Mouse (Mus musculus): ENCODE measurements around the gene Mgat4e. TPM values are rescaled to one million over a fixed set of nuclear protein-coding genes. Genes with fewer than 3 reads are reported as not detected.

Mgat4e gene
- not detected in 2 replicates for polyA plus RNA-seq (2012; rRNA removed)

GRCm38 (mm10) chr1:134549632-134550132, at the start of gene Mgat4e:
Gene Mgat4e (minus strand): TSS chr1:134549682.
- 51% methylated on average over 7 of the region's 7 CpGs for WGBS
- no peak for DNase-seq (ENCODE audit: low read depth, low spot score)

GRCm38 (mm10) chr1:134597339-134598054, 48.0 kb upstream of the Mgat4e start:
- 82% methylated on average over 9 of the region's 9 CpGs for WGBS
- no peak for DNase-seq (ENCODE audit: low read depth, low spot score)

DNA sequence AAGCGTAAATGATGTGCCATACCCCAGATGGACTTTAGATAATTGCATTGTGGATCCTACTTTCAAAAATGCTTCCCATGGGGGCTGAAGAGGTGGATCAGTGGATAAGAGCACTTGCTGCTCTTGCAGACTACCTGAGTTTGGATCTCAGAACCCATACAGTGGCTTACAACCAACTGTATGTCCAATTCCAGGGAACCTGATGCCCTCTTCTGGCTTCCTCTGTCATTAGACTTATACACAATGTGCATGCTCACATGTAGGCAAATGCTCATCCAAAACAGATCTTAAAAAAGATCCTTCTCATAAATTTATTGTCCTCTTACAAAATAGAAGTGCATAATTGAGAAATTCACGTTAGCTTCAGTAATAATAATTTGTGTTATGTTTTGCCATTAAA, 42.3 kb upstream of the Mgat4e start:
- DNase-seq (ENCODE audit: low read depth, low spot score), result no peak
- WGBS, result 89% methylated on average over 2 of the region's 2 CpGs

DNA sequence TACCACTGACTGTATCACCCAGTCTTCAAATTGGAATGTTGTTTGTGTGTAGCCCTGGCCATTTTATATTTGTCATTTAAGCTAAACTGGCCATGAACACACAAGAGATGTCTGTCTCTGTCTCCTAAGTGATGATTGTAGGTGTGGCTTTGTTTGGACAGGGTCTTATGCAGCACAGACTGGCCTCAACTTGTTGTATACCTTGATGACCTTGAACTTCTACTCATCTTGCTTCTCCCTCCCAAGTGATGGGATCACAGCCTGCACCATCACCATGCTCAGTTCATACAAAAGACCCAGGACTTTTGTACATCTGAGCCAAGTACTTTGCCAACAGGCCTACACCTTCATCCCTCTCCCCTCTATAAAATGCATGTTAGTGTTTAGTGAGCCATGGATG, 40.2 kb upstream of the Mgat4e start:
- DNase-seq (ENCODE audit: low read depth, low spot score), result no peak

- DNase-seq (ENCODE audit: low read depth, low spot score), result peak; percentile 64
- WGBS, result 7% methylated on average over 3 of the region's 3 CpGs
Observed at GRCm38 (mm10) chr1:134583560-134583959, 34.1 kb upstream of the Mgat4e start.

DNA sequence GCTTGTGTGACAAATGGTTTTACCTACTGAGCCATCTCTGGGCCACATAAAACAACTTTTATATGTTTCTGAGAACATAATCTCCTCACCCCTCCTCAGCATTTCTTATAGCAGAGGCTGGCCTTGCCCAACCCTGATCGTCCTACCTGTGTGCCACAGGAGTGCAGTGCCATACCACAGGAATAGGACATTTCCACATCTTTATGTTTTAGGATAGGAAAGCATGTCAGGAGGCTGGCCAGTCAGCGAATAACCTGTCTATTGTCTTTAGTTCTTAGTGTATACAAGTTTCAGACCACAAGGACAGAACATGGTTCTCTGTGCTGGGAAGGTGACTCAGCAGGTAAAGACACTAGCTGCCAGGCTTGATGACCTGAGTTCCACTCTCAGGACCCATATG, 31.3 kb upstream of the Mgat4e start:
- DNase-seq (ENCODE audit: low read depth, low spot score), result no peak
- 68% methylated on average over 2 of the region's 2 CpGs for WGBS

- 80% methylated on average over 6 of the region's 6 CpGs for WGBS
- DNase-seq (ENCODE audit: low read depth, low spot score), result no peak
Observed at GRCm38 (mm10) chr1:134577384-134578120, 28.1 kb upstream of the Mgat4e start.

- DNase-seq (ENCODE audit: low read depth, low spot score), result no peak
- WGBS, result 74% methylated on average over 5 of the region's 5 CpGs
Observed at GRCm38 (mm10) chr1:134573932-134574315, 24.4 kb upstream of the Mgat4e start.

GRCm38 (mm10) chr1:134573300-134573931, 23.9 kb upstream of the Mgat4e start:
- 45% methylated on average over 1 of the region's 1 CpGs for WGBS
- no peak for DNase-seq (ENCODE audit: low read depth, low spot score)

GRCm38 (mm10) chr1:134570631-134571030, 21.1 kb upstream of the Mgat4e start:
- WGBS, result 71% methylated on average over 3 of the region's 3 CpGs
- DNase-seq (ENCODE audit: low read depth, low spot score), result no peak

- 91% methylated on average over 9 of the region's 9 CpGs for WGBS
- DNase-seq (ENCODE audit: low read depth, low spot score), result no peak
Observed at GRCm38 (mm10) chr1:134570171-134570570, 20.7 kb upstream of the Mgat4e start.

DNA sequence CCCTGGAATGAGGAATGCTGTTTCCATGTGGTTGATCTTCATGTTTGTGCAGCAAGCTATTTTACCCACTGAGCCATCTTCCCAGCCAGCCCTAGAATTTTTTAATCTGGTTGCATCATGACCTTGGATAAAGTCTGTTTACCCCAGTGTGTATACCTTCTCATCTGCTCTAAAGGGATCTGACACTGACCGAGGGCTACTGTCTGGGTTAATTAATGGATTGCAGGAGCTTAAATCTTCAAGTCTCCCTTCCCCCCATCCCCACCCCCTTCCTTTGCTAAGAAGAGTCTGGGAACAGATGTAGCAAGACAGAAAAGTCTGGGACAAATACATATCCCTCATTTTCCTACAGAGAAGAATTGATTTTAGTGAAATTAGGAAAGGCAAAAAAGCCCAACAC, 18.0 kb upstream of the Mgat4e start:
- 66% methylated on average over 1 of the region's 1 CpGs for WGBS
- DNase-seq (ENCODE audit: low read depth, low spot score), result no peak

- no peak for DNase-seq (ENCODE audit: low read depth, low spot score)
- WGBS, result 80% methylated on average over 3 of the region's 3 CpGs
Observed at GRCm38 (mm10) chr1:134563726-134564125, 14.2 kb upstream of the Mgat4e start.

DNA sequence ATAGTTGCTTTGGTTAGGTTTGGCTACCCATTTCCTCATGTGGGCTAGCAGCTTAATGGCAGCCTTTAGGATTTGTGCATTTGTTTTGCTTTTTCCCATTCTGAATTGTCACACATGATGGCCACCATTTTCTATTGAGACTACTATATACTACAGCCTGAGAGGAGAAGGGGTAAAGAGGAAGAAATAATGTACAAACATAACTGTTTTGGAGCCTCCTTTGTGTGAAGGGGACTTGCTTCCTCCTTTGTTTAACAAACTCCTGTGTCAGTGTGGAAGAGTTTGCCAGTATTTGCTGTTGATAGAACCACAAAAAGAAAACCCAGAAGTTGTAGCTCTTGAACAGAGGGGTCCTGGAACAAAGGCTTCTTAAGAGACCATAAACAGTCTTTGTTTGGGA, 13.0 kb upstream of the Mgat4e start:
- no peak for DNase-seq (ENCODE audit: low read depth, low spot score)

GRCm38 (mm10) chr1:134561770-134562143, 12.3 kb upstream of the Mgat4e start:
- no peak for DNase-seq (ENCODE audit: low read depth, low spot score)
- WGBS, result 33% methylated on average over 7 of the region's 7 CpGs

DNA sequence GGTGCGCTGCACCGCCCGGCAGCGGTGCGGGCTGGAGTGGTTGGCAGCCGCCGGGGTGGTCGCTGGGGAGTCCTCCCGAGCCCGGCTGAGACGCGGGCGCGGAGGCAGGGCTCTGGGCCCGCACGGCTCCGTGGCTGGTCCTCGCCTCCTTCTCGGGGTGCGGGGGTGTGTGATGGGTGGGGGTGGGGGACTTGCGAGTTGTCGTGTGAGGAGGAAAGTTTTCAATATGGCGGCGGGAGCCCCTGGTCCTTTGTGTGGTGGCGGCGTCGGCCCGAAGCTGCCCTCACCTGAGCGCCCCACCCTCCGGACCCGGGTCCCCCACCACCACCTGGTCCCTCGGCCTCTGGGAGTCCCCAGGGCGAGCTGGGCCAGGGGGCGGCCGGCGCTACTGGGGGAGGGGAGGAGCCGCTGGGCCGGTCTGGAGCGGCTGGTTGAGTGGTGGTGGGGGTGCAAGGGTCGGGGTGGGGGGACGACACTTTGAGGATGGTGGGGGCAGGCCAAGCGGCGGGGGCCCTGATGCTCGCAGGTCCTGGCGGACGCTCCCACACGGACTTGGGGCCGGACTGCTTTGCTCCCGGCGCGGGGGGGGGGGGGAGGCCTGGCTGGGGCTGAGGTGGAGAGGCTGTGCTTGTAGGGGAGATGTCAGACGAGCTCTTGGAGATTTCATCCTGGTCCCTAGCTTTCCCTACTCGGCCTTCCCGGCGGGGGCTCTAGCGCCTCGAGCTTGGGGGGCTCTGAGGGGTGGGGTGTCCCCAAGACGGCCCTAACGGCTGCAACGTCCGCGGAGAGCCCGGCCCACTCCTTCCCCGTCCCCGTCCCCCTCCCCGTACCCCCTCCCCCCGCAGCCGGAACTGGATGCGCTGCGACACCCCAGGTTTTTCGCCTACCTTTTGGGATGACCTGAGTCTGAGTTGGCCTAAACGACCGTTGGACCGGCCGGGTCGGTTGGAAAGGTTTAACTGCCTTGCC, 11.6 kb upstream of the Mgat4e start:
- under 1% methylated on average over 76 of the region's 76 CpGs for WGBS
- DNase-seq (ENCODE audit: low read depth, low spot score), result no peak

GRCm38 (mm10) chr1:134560396-134560795, 10.9 kb upstream of the Mgat4e start:
- WGBS, result 2% methylated on average over 50 of the region's 50 CpGs
- no peak for DNase-seq (ENCODE audit: low read depth, low spot score)

DNA sequence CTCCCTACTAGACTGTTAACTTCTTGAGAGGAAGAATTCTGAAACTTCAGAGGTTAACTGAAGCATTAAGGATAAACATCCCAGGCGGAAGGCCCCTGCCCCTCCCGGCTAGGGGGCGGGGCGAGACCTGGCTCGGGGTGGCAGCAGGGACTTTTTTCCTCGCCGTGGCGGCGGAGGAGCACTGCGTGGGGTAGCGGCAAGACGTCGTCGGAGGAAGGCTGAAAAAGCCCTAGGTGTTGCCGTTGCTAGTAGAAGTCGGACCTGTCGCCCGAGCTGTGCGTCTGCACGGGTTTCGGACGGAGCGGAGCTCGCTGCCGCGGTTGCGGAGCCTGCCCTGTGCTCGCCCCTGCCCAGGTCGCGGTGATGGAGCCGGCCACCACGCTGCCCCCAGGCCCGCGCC, 10.5 kb upstream of the Mgat4e start, which contains the start of gene Kdm5b:
Gene Kdm5b, plus strand, starts transcription at position 196 of the 400 bp plus-strand sequence.
- WGBS, result under 1% methylated on average over 34 of the region's 34 CpGs
- no peak for DNase-seq (ENCODE audit: low read depth, low spot score)

DNA sequence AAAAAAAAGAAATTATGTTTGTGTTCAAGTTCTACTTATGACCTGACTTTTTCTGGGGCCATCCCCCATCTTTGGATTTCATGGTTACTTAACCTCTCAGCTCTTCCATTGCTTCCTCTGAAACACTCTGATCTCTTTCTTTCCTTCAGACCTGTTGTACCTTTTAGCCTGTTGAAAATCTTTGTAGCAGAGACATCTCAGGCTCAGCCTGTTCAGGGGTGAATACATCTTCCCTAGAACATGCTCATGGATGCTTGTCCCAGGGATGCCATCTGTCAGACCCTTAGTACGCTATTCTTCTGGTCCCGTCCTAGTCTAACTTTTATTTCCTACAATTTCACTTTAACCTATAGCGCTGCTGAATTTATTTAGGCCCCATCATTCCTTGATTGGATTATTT, 9.7 kb upstream of the Mgat4e start:
- 77% methylated on average over 3 of the region's 3 CpGs for WGBS
- DNase-seq (ENCODE audit: low read depth, low spot score), result no peak

DNA sequence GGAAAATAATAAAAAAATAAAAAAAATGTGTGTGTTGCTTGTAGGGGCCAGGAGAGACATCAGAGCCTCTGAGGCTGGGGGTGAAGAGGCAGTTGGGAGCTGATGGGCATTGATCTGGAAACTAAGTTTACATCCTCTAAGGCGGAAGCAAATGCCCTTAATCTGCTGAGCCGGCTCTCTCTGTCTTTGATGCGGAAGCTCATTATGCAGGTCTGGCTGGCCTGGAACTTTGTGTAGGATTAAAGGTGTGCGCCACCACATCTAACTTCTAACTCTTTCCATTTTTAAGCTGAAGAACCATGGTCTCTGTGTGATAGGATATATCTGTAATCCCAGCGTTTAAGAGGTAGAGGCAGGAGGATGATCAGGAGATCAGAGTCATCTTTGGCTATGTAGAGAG, 9.0 kb upstream of the Mgat4e start:
- 84% methylated on average over 5 of the region's 5 CpGs for WGBS
- DNase-seq (ENCODE audit: low read depth, low spot score), result no peak

All from large intestine, adult 2 months (tissue).